14 mouse cellular contexts compared by ENCODE assay signal in the genomic region with DNA sequence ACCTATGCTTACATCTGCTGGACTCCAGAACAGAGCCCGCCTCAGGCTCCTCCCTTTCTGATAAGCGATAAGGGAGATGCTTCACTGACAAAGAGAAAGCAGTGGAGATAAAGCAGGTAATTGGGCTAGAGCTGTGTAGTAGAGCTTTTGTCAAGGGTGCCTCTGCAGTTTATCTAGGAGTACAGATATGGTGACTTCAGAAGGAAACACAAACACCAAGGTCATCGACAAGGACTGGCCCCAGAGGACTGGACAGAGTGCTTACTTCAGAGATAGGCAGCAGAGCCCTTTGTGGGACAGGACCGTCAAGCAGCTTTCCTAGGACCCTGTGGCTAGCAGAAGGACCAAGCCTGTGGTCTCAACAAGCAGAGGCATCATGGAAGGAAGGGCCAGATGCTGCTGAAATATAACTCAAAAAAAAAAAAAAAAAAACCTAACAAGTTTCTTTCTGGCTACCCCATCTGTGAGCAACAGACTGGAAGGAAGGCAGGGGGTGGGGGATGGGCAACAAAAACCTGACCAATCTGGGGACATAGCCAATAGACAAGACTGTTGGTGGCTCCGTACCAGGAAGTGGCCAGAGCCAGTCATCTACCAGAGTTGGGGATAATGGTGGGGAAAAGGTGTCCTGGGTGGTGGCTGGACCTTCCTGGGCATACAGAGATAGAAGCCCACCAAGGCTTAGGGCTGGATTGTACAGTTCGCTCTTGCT. TPM values are rescaled to one million over a fixed set of nuclear protein-coding genes. Genes with fewer than 3 reads are reported as not detected.
DNase-seq lines count a peak whose midpoint lies in the region; ATAC-seq and TF ChIP-seq lines count a peak whose summit lies in the region.
"Had no signal": no experiment of that assay in that cellular context is flagged by ENCODE, and none has a peak within 500 bp of the region (broad histone marks: within the 10 kb centered on the region; RNA-seq: fewer than 3 reads in every experiment).

No protein-coding gene starts in this region.

- no peak for DNase-seq in heart, adult 11 months
- DNase-seq in liver, postnatal 0 days: no peak
- DNase-seq in brain, adult 2 months (ENCODE audit: low read depth, low spot score): peak; percentile 36
- no peak for DNase-seq in embryo, embryonic 10.5 days (ENCODE audit: low spot score)
- DNase-seq in ovary, postnatal 10 days (ENCODE audit: low spot score): no peak
- DNase-seq: embryo, embryonic 11 days had no signal

- H3K9ac ChIP-seq in heart, embryonic 13.5 days: no peak overlapping the region
- H3K9ac ChIP-seq in liver, postnatal 0 days (replicated peaks): no peak overlapping the region
- H3K9ac ChIP-seq in liver, embryonic 12.5 days: no peak overlapping the region
- H3K9ac ChIP-seq: hindbrain, embryonic 13.5 days; liver, embryonic 14.5 days; midbrain, embryonic 15.5 days had no signal

- peaks cover 66% of the 10 kb centered on the region for H3K4me1 ChIP-seq in heart, embryonic 13.5 days
- peaks cover 35% of the 10 kb centered on the region for H3K4me1 ChIP-seq in liver, postnatal 0 days (ENCODE audit: insufficient read depth)
- peaks cover 56% of the 10 kb centered on the region for H3K4me1 ChIP-seq in liver, embryonic 12.5 days
- H3K4me1 ChIP-seq in small intestine, adult 2 months (ENCODE audit: control insufficient read depth, insufficient read depth, insufficient read length, low read length): peaks cover 50% of the 10 kb centered on the region
- H3K4me1 ChIP-seq: hindbrain, embryonic 13.5 days; midbrain, embryonic 15.5 days had no signal

- H3K4me3 ChIP-seq in heart, embryonic 13.5 days: no peak overlapping the region
- no peak overlapping the region for H3K4me3 ChIP-seq in liver, postnatal 0 days (ENCODE audit: low read depth, low read length)
- H3K4me3 ChIP-seq in liver, embryonic 12.5 days: no peak overlapping the region
- H3K4me3 ChIP-seq in small intestine, adult 2 months (ENCODE audit: low read depth, low read length): no peak overlapping the region
- H3K4me3 ChIP-seq: hindbrain, embryonic 13.5 days; midbrain, embryonic 15.5 days had no signal

- H3K9me3 ChIP-seq in heart, embryonic 13.5 days: no peaks in the 10 kb centered on the region
- H3K9me3 ChIP-seq in liver, postnatal 0 days (ENCODE audit: low read length): no peaks in the 10 kb centered on the region
- no peaks in the 10 kb centered on the region for H3K9me3 ChIP-seq in liver, embryonic 12.5 days (replicated peaks)
- H3K9me3 ChIP-seq: hindbrain, embryonic 13.5 days; midbrain, embryonic 15.5 days had no signal

- H3K27me3 ChIP-seq in heart, embryonic 13.5 days (replicated peaks): no peaks in the 10 kb centered on the region
- H3K27me3 ChIP-seq in liver, postnatal 0 days (ENCODE audit: insufficient read depth, low read length): no peaks in the 10 kb centered on the region
- no peaks in the 10 kb centered on the region for H3K27me3 ChIP-seq in liver, embryonic 12.5 days (replicated peaks)
- H3K27me3 ChIP-seq in small intestine, adult 2 months (ENCODE audit: control insufficient read depth, insufficient read depth, low read length): no peaks in the 10 kb centered on the region
- H3K27me3 ChIP-seq: midbrain, embryonic 15.5 days had no signal

- WGBS in heart, embryonic 13.5 days: 40% methylated on average over 6 of the region's 6 CpGs
- 69% methylated on average over 6 of the region's 6 CpGs for WGBS in liver, postnatal 0 days (ENCODE audit: insufficient replicate concordance)
- WGBS in liver, embryonic 12.5 days (ENCODE audit: insufficient replicate concordance): 50% methylated on average over 6 of the region's 6 CpGs
- WGBS in small intestine, adult 2 months: 55% methylated on average over 6 of the region's 6 CpGs

- no peak for TF ChIP-seq POLR2A in small intestine, adult 2 months (IDR thresholded peaks at IDR 0.05; ENCODE audit: low read depth, low read length)

- H3K27ac ChIP-seq in heart, embryonic 13.5 days (replicated peaks): peak overlapping the region; percentile 71
- no peak overlapping the region for H3K27ac ChIP-seq in liver, postnatal 0 days (ENCODE audit: low read depth)
- no peak overlapping the region for H3K27ac ChIP-seq in liver, embryonic 12.5 days
- H3K27ac ChIP-seq in small intestine, adult 2 months (ENCODE audit: insufficient read depth, low read depth, low read length): 0 out of 2 replicates have a peak overlapping the region, but pooled peaks have one; percentile 12
- H3K27ac ChIP-seq: hindbrain, embryonic 13.5 days; kidney, postnatal 0 days; liver, embryonic 14.5 days; macrophage; midbrain, embryonic 15.5 days had no signal

- no peak for TF ChIP-seq CTCF in liver, postnatal 0 days (IDR thresholded peaks at IDR 0.05; ENCODE audit: low read depth)
- no peak for TF ChIP-seq CTCF in small intestine, adult 2 months (IDR thresholded peaks at IDR 0.05; ENCODE audit: extremely low read depth, insufficient read length, insufficient replicate concordance, low read depth, low read length)

- no peak overlapping the region for H3K4me2 ChIP-seq in heart, embryonic 13.5 days
- H3K4me2 ChIP-seq in liver, postnatal 0 days (ENCODE audit: low read depth, low read length): no peak overlapping the region
- no peak overlapping the region for H3K4me2 ChIP-seq in liver, embryonic 12.5 days
- H3K4me2 ChIP-seq: hindbrain, embryonic 13.5 days; midbrain, embryonic 15.5 days had no signal

- H3K36me3 ChIP-seq in heart, embryonic 13.5 days: no peaks in the 10 kb centered on the region
- H3K36me3 ChIP-seq in liver, postnatal 0 days (replicated peaks; ENCODE audit: insufficient read depth, low read length): no peaks in the 10 kb centered on the region
- H3K36me3 ChIP-seq in liver, embryonic 12.5 days: no peaks in the 10 kb centered on the region
- H3K36me3 ChIP-seq in small intestine, adult 2 months (ENCODE audit: control insufficient read depth, insufficient read depth, low read length): no peaks in the 10 kb centered on the region
- H3K36me3 ChIP-seq: hindbrain, embryonic 13.5 days; midbrain, embryonic 15.5 days had no signal

- TF ChIP-seq EP300 in liver, postnatal 0 days (IDR thresholded peaks at IDR 0.05; ENCODE audit: low read depth): no peak

- no peak for ATAC-seq in heart, embryonic 13.5 days (ENCODE audit: extremely low read depth, insufficient number of reproducible peaks, low FRiP score, low TSS enrichment)
- peak; percentile 40 for ATAC-seq in liver, postnatal 0 days
- no peak for ATAC-seq in liver, embryonic 12.5 days
- ATAC-seq: midbrain, embryonic 15.5 days had no signal

RNA-seq across cellular contexts. Expression of gene Tns3, which starts 25.2 kb away (rescaled TPM):
- polyA plus RNA-seq in heart, embryonic 13.5 days (2015; fragmentation: Nextera tagmentation; extraction: Ambion mirVana): 14.5 and 15.2 TPM in 2 replicates
- polyA plus RNA-seq in liver, postnatal 0 days (2015; fragmentation: Nextera tagmentation; extraction: Ambion mirVana): 2.8 and 3.6 TPM in 2 replicates
- polyA plus RNA-seq in liver, embryonic 12.5 days (2016; fragmentation: Nextera tagmentation; extraction: Ambion mirVana): 6.7 and 7.3 TPM in 2 replicates
- 13.3 and 24.9 TPM in 2 replicates for polyA plus RNA-seq in small intestine, adult 2 months (2012; rRNA removed)

Comparison
In these comparisons a context has a peak if more than half of its experiments do, and no peak if none do; other contexts are left out.
1. H3K27ac ChIP-seq: peak in heart, embryonic 13.5 days (single experiment) and small intestine, adult 2 months (single experiment); none in liver, postnatal 0 days (single experiment) and liver, embryonic 12.5 days (single experiment).